Mouse (Mus musculus) brain, embryonic 14.5 days (tissue): ENCODE data around the gene Rnpep.

Source experiments
- CTCF ChIP-seq: fragments of 200-500 bp; IDR thresholded peaks from 2 replicates; pipeline ENCODE4 v1.5.1; 2012; ENCODE audit warnings: inconsistent platforms, mild to moderate bottlenecking, moderate library complexity, borderline replicate concordance; ENCODE audit not compliant: insufficient read depth, insufficient read length; ENCODE audit errors: extremely low read depth
- POLR2A ChIP-seq: fragments of 200-500 bp; IDR thresholded peaks from 2 replicates; pipeline ENCODE4 v1.6.1; 2012; ENCODE audit warnings: mild to moderate bottlenecking, inconsistent platforms, borderline replicate concordance; ENCODE audit not compliant: poor library complexity, insufficient read depth, insufficient read length, severe bottlenecking; ENCODE audit errors: extremely low read depth

GRCm38 (mm10) chr1:135259128-135259436, 24.8 kb downstream of the Rnpep start:
- TF ChIP-seq CTCF, result peak; percentile 78; the same call in 1 of the 2 replicates
- TF ChIP-seq POLR2A, result no peak
